Mouse (Mus musculus): Measurements from ENCODE around the gene Rnaseh2c. TPM values are rescaled to one million over a fixed set of nuclear protein-coding genes. Genes with fewer than 3 reads are reported as not detected.
A peak's percentile ranks its signal among the peaks of the same experiment; 100 is the strongest.

Rnaseh2c gene
- total RNA-seq, 2 experiments from 2014 or later = 42.7 to 53.2 TPM

DNA sequence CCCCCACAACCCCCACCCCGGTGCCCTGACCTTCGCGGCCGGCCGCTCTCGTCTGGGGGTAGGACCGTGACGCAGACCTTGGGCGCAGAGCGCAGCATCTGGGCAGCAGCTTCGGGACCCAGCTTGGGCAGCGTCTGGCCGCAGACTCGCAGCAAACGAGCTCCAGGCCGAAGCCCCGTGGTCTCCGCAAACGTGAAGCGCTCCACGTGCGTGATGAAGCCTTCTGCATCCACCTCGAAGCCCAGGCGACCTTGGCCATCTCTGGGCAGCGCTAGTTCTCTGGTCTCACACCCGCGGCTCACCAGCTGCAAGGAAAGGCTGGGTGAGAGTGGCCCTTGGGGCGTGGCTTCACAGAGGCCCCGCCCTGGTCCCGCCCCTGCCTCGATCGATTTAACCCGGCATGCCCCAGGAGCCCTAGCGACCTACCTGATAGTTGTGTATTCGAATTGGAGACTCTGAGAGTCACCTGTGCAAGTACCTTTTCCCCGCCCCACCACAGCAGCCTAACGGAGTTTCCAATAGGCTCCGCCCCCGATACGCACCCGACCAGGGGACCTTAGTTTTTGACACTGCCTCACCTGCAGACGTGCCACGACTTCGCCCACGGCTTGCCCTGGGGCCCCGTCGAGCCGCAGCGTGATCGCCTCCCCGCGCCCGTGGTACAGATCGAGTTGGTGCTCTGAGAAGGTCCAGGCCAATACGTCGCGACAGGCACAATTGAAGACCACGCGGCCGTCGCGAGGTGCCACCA is 52.5 kb downstream of the Rnaseh2c start:
- DNase-seq = peak in 1 of 2 experiments; percentile 1
- intact Hi-C loops (cut with DNase I) = no loop called here

DNA sequence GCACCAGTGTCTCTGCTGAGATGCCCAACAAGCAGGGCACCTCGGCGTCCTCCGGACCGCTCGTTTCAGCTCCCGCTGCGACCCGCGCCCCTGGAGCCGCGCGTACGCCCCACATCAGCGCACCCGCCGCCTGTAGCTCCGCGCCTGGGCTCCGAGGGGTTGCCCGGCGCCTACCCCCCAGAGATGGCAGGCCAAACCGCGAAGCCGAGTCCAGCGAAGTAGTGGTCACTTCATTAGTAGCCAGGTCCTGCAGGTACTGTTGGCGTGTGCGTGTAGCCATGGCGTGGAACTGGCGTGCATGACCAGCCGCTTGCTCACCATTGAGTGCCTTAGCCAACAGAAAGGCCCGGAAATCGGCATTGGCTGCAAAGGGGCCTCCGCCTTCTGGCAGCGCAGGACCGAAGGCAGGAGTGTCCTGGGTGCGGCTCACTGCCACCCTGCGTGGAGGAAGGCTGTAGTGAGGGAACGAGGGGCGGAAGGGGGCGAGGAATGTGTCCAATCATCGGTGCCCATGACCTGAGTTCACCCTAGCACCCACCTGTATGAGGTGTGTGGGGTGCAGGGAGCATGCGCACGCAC is 53.1 kb downstream of the Rnaseh2c start:
- intact Hi-C loops (cut with DNase I) = no loop called here
- DNase-seq = no peak

Other genes with a start within 250 kb of the Rnaseh2c start
- gene Eif1ad, start 235.1 kb upstream of the Rnaseh2c start, total RNA-seq (2021) = 10 to 100 TPM; 16.5 to 17.7 TPM
- 100 to 1,000 TPM; 126 to 142 TPM for gene Banf1, start 234.7 kb upstream of the Rnaseh2c start, total RNA-seq (2021)
- 10 to 100 TPM; 53.2 to 55.5 TPM for gene Sart1, start 213.2 kb upstream of the Rnaseh2c start, total RNA-seq (2021)
- gene Tsga10ip, start 199.3 kb upstream of the Rnaseh2c start, total RNA-seq (2021) = 1 to 10 TPM in 1 of 2 experiments, under 1 TPM in 1; 0.17 to 2.8 TPM
- 100 to 1,000 TPM; 297 to 319 TPM for gene Drap1, start 176.9 kb upstream of the Rnaseh2c start, total RNA-seq (2021)
- gene AI837181, start 176.7 kb upstream of the Rnaseh2c start, total RNA-seq (2021) = 10 to 100 TPM; 33.3 to 38.1 TPM
- gene Fosl1, start 154.3 kb upstream of the Rnaseh2c start, total RNA-seq (2021) = not detected
- gene Ccdc85b, start 144.0 kb upstream of the Rnaseh2c start, total RNA-seq (2021) = 10 to 100 TPM in 1 of 2 experiments, 1 to 10 TPM in 1; 9.5 to 11.0 TPM
- 10 to 100 TPM; 50.3 to 50.5 TPM for gene Fibp, start 141.3 kb upstream of the Rnaseh2c start, total RNA-seq (2021)
- under 1 TPM in 1 of 2 experiments, not detected in 1; 0.43 TPM for gene Ctsw, start 133.4 kb upstream of the Rnaseh2c start, total RNA-seq (2021)
- gene Efemp2, start 127.9 kb upstream of the Rnaseh2c start, total RNA-seq (2021) = 1 to 10 TPM; 9.0 to 9.8 TPM
- gene Mus81, start 113.5 kb upstream of the Rnaseh2c start, total RNA-seq (2021) = 10 to 100 TPM; 19.6 to 23.7 TPM
- gene Cfl1, start 111.4 kb upstream of the Rnaseh2c start, total RNA-seq (2021) = 100 to 1,000 TPM; 174 to 188 TPM
- gene 1700020D05Rik, start 98.1 kb upstream of the Rnaseh2c start, total RNA-seq (2021) = under 1 TPM; 0.58 to 0.70 TPM
- gene Snx32, start 91.3 kb upstream of the Rnaseh2c start, total RNA-seq (2021) = 1 to 10 TPM; 5.1 TPM
- not detected for gene Ovol1, start 41.2 kb upstream of the Rnaseh2c start, total RNA-seq (2021)
- gene Ap5b1, start 33.8 kb upstream of the Rnaseh2c start, total RNA-seq (2021) = 1 to 10 TPM; 3.1 to 3.4 TPM
- gene Kat5, start 8.4 kb downstream of the Rnaseh2c start, total RNA-seq (2021) = 10 to 100 TPM; 30.3 to 37.0 TPM
- 10 to 100 TPM; 25.6 to 31.2 TPM for gene Rela, start 35.6 kb downstream of the Rnaseh2c start, total RNA-seq (2021)
- gene Sipa1, start 61.8 kb downstream of the Rnaseh2c start, total RNA-seq (2021) = 10 to 100 TPM; 19.5 to 29.0 TPM
- 10 to 100 TPM; 26.0 to 29.5 TPM for gene Map3k11, start 86.9 kb downstream of the Rnaseh2c start, total RNA-seq (2021)
- gene Pcnx3, start 87.0 kb downstream of the Rnaseh2c start, total RNA-seq (2021) = 10 to 100 TPM; 15.7 to 16.8 TPM
- not detected for gene Kcnk7, start 102.5 kb downstream of the Rnaseh2c start, total RNA-seq (2021)
- 100 to 1,000 TPM; 135 to 136 TPM for gene Ehbp1l1, start 124.4 kb downstream of the Rnaseh2c start, total RNA-seq (2021)
- 10 to 100 TPM; 29.3 to 32.6 TPM for gene Fam89b, start 127.8 kb downstream of the Rnaseh2c start, total RNA-seq (2021)
- gene Ltbp3, start 139.0 kb downstream of the Rnaseh2c start, total RNA-seq (2021) = 10 to 100 TPM; 36.5 to 42.2 TPM
- gene Scyl1, start 169.5 kb downstream of the Rnaseh2c start, total RNA-seq (2021) = 10 to 100 TPM; 69.0 to 72.9 TPM

Measured in heart, postnatal 36 days (tissue).